Mouse (Mus musculus) C3H10T1/2 (cell line): Measurements from ENCODE around the gene Srek1. TPM values are rescaled to one million over a fixed set of nuclear protein-coding genes. Genes with fewer than 3 reads are reported as not detected.

ENCODE experiments used
- polyA plus RNA-seq, 2 experiments: library from polyadenylated mRNA; unstranded; fragments of >200 nt; fragmentation: generic; extraction: Trizol; gene quantifications; one replicate each; pipeline ENCODE4 v1.2.1; 2012; ENCODE audit warnings: missing spikeins in 2 of 2

The Srek1 gene
- polyA plus RNA-seq = 1 to 10 TPM; 2.7 to 8.1 TPM

GRCm38 (mm10) chr13:103774119-103774757 lies at the start of gene Srek1:
Srek1 (minus strand) TSS chr13:103774608.

Other genes starting within 250 kb of the Srek1 start
- gene Erbin, start 145.9 kb upstream of the Srek1 start, polyA plus RNA-seq = 1 to 10 TPM in 1 of 2 experiments, under 1 TPM in 1; 0.44 to 8.2 TPM